Mouse (Mus musculus): ENCODE data around the gene Ube2o. TPM values are rescaled to one million over a fixed set of nuclear protein-coding genes. Genes with fewer than 3 reads are reported as not detected.

The Ube2o gene
- polyA plus RNA-seq, 1 experiment from 2014 or later: 17.1 TPM

GRCm38 (mm10) chr11:116530187-116531147 is 50.8 kb downstream of the Ube2o start, which contains the start of gene Sphk1:
Sphk1 (plus strand) TSS chr11:116530925.
- peaks cover 44% of the 10 kb centered on the region for H3K27me3 ChIP-seq (replicated peaks; ENCODE audit: control insufficient read depth, insufficient read depth, low read length)
- ATAC-seq: no peak
- 12% methylated on average over 11 of the region's 11 CpGs for WGBS

GRCm38 (mm10) chr11:116528636-116529320 is 52.5 kb downstream of the Ube2o start:
- Histone ChIP-seq H3K9me3 (ENCODE audit: control insufficient read depth, low read length) (no peaks in the 10 kb centered on the region), H3K9ac (replicated peaks; ENCODE audit: low read depth, low read length) (no peak overlapping the region), H3K36me3 (ENCODE audit: control insufficient read depth, insufficient read depth) (no peaks in the 10 kb centered on the region), H3K27ac (ENCODE audit: low read length) (no peak overlapping the region), H3K27me3 (replicated peaks; ENCODE audit: control insufficient read depth, insufficient read depth, low read length) (peaks cover 33% of the 10 kb centered on the region), H3K4me2 (ENCODE audit: low read length) (no peak overlapping the region), H3K4me3 (replicated peaks; ENCODE audit: low read length) (no peak overlapping the region), H3K4me1 (replicated peaks; ENCODE audit: control insufficient read depth, insufficient read depth, low read length) (peaks cover 40% of the 10 kb centered on the region)
- 67% methylated on average over 8 of the region's 8 CpGs for WGBS
- ATAC-seq: no peak

More at GRCm38 (mm10) chr11:116530187-116531147, 50.8 kb downstream of the Ube2o start, which contains the start of gene Sphk1:
- Histone ChIP-seq H3K9ac (replicated peaks; ENCODE audit: low read depth, low read length) (0 out of 2 replicates have a peak within 1 kb of the TSS, but pooled peaks have one; percentile 17), H3K27ac (ENCODE audit: low read length) (no peak within 1 kb of the TSS), H3K4me1 (replicated peaks; ENCODE audit: control insufficient read depth, insufficient read depth, low read length) (peaks cover 41% of the 10 kb centered on the region), H3K4me2 (ENCODE audit: low read length) (peak within 1 kb of the TSS; percentile 92), H3K9me3 (ENCODE audit: control insufficient read depth, low read length) (no peaks in the 10 kb centered on the region), H3K4me3 (replicated peaks; ENCODE audit: low read length) (peak within 1 kb of the TSS; percentile 49), H3K36me3 (ENCODE audit: control insufficient read depth, insufficient read depth) (no peaks in the 10 kb centered on the region)

GRCm38 (mm10) chr11:116523699-116524189 is 57.5 kb downstream of the Ube2o start:
- H3K36me3 ChIP-seq (ENCODE audit: control insufficient read depth, insufficient read depth): no peaks in the 10 kb centered on the region
- no peaks in the 10 kb centered on the region for H3K27me3 ChIP-seq (replicated peaks; ENCODE audit: control insufficient read depth, insufficient read depth, low read length)
- no peaks in the 10 kb centered on the region for H3K9me3 ChIP-seq (ENCODE audit: control insufficient read depth, low read length)
- peaks cover 10% of the 10 kb centered on the region for H3K4me1 ChIP-seq (replicated peaks; ENCODE audit: control insufficient read depth, insufficient read depth, low read length)
- H3K9ac ChIP-seq (replicated peaks; ENCODE audit: low read depth, low read length): no peak overlapping the region
- 35% methylated on average over 5 of the region's 5 CpGs for WGBS
- no peak overlapping the region for H3K4me2 ChIP-seq (ENCODE audit: low read length)
- H3K27ac ChIP-seq (ENCODE audit: low read length): no peak overlapping the region
- no peak for ATAC-seq
- H3K4me3 ChIP-seq (replicated peaks; ENCODE audit: low read length): no peak overlapping the region

DNA sequence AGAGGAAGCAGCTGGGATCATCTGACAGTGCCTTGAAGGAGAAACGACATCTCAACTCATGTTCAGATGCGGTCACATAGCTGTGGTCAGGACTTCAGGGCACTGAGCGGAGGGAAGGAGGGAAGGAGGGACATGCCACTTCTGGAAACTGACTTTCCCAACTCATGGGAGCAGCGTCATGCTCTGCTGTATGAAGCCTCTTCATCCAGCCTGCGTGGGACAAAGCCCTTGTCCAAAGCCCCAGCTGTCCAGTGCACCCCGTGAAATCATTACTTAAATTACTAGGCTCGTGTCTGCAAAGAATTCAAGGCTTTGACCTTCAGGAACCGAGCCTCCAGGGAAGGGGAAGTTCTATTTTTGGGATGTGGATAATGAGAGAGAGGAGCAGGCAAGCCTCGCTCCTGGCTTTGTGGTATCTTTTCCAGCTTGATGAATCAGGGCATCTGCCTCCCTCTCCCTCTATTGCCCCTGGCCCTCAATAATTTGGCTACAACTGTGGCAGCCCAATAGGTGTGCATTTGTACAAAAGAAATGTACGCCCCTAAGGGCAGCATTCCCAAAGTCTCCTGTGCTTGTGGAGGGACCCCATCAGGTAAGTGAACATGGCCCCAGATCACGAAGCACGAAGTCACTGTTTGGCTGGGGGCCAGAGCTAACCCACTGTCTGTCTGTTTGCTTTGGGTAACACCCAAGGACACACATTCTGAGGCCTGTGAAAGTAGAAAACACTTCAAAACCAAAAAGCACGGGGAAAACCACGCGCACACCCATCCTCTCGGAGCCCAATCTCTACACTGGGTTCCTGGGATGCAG is 58.2 kb downstream of the Ube2o start:
- Histone ChIP-seq H3K27ac (ENCODE audit: low read length) (no peak overlapping the region), H3K27me3 (replicated peaks; ENCODE audit: control insufficient read depth, insufficient read depth, low read length) (no peaks in the 10 kb centered on the region), H3K4me2 (ENCODE audit: low read length) (no peak overlapping the region), H3K4me1 (replicated peaks; ENCODE audit: control insufficient read depth, insufficient read depth, low read length) (peaks cover 10% of the 10 kb centered on the region), H3K36me3 (ENCODE audit: control insufficient read depth, insufficient read depth) (no peaks in the 10 kb centered on the region), H3K9me3 (ENCODE audit: control insufficient read depth, low read length) (no peaks in the 10 kb centered on the region), H3K4me3 (replicated peaks; ENCODE audit: low read length) (no peak overlapping the region), H3K9ac (replicated peaks; ENCODE audit: low read depth, low read length) (no peak overlapping the region)
- 60% methylated on average over 16 of the region's 16 CpGs for WGBS
- no peak for ATAC-seq

- H3K36me3 ChIP-seq (ENCODE audit: control insufficient read depth, insufficient read depth): no peaks in the 10 kb centered on the region
- no peak for ATAC-seq
- WGBS: 79% methylated on average over 3 of the region's 3 CpGs
Measured at GRCm38 (mm10) chr11:116522046-116522445, 59.2 kb downstream of the Ube2o start.

DNA sequence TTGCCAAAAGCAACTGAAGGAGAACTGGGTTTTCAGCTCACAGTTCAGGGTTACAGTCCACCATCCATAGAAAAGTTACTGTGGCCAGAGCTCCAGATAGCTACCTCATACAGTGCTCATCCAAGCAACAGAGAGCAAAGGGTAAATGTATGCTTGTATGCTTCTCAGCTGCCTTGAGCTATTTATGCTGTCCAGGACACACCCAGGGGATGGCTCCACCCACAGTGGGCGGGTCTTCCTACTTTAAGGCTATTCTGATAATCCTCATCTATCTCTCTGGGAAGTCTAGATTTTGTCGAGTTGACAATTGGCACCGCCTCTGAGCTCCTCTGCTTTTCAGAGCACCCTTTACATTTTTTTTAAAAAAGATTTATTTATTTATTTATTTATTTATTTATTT is 60.1 kb downstream of the Ube2o start:
- Histone ChIP-seq H3K9me3 (ENCODE audit: control insufficient read depth, low read length) (no peaks in the 10 kb centered on the region), H3K4me2 (ENCODE audit: low read length) (no peak overlapping the region), H3K4me3 (replicated peaks; ENCODE audit: low read length) (no peak overlapping the region), H3K36me3 (ENCODE audit: control insufficient read depth, insufficient read depth) (no peaks in the 10 kb centered on the region), H3K4me1 (replicated peaks; ENCODE audit: control insufficient read depth, insufficient read depth, low read length) (peaks cover 10% of the 10 kb centered on the region), H3K27ac (ENCODE audit: low read length) (no peak overlapping the region), H3K9ac (replicated peaks; ENCODE audit: low read depth, low read length) (no peak overlapping the region), H3K27me3 (replicated peaks; ENCODE audit: control insufficient read depth, insufficient read depth, low read length) (no peaks in the 10 kb centered on the region)
- WGBS: 58% methylated on average over 3 of the region's 3 CpGs
- ATAC-seq: no peak

More at GRCm38 (mm10) chr11:116522046-116522445, 59.2 kb downstream of the Ube2o start:
- H3K4me1 ChIP-seq (replicated peaks; ENCODE audit: control insufficient read depth, insufficient read depth, low read length): peaks cover 10% of the 10 kb centered on the region
- H3K27ac ChIP-seq (ENCODE audit: low read length): no peak overlapping the region
- no peaks in the 10 kb centered on the region for H3K27me3 ChIP-seq (replicated peaks; ENCODE audit: control insufficient read depth, insufficient read depth, low read length)
- no peaks in the 10 kb centered on the region for H3K9me3 ChIP-seq (ENCODE audit: control insufficient read depth, low read length)
- H3K9ac ChIP-seq (replicated peaks; ENCODE audit: low read depth, low read length): no peak overlapping the region
- no peak overlapping the region for H3K4me2 ChIP-seq (ENCODE audit: low read length)
- no peak overlapping the region for H3K4me3 ChIP-seq (replicated peaks; ENCODE audit: low read length)

GRCm38 (mm10) chr11:116518482-116518881 is 62.8 kb downstream of the Ube2o start:
- H3K4me1 ChIP-seq (replicated peaks; ENCODE audit: control insufficient read depth, insufficient read depth, low read length): peaks cover 10% of the 10 kb centered on the region
- WGBS: 75% methylated on average over 8 of the region's 8 CpGs
- ATAC-seq: no peak
- no peaks in the 10 kb centered on the region for H3K36me3 ChIP-seq (ENCODE audit: control insufficient read depth, insufficient read depth)
- H3K4me2 ChIP-seq (ENCODE audit: low read length): no peak overlapping the region
- H3K9ac ChIP-seq (replicated peaks; ENCODE audit: low read depth, low read length): no peak overlapping the region
- no peak overlapping the region for H3K27ac ChIP-seq (ENCODE audit: low read length)
- no peaks in the 10 kb centered on the region for H3K27me3 ChIP-seq (replicated peaks; ENCODE audit: control insufficient read depth, insufficient read depth, low read length)
- H3K9me3 ChIP-seq (ENCODE audit: control insufficient read depth, low read length): no peaks in the 10 kb centered on the region
- no peak overlapping the region for H3K4me3 ChIP-seq (replicated peaks; ENCODE audit: low read length)

GRCm38 (mm10) chr11:116515330-116516020 is 65.8 kb downstream of the Ube2o start:
- Histone ChIP-seq H3K9ac (replicated peaks; ENCODE audit: low read depth, low read length) (0 out of 2 replicates have a peak overlapping the region, but pooled peaks have one; percentile 9), H3K27ac (ENCODE audit: low read length) (no peak overlapping the region), H3K4me2 (ENCODE audit: low read length) (peak overlapping the region; percentile 9; the same call in 1 of the 2 replicates), H3K27me3 (replicated peaks; ENCODE audit: control insufficient read depth, insufficient read depth, low read length) (no peaks in the 10 kb centered on the region), H3K36me3 (ENCODE audit: control insufficient read depth, insufficient read depth) (no peaks in the 10 kb centered on the region), H3K9me3 (ENCODE audit: control insufficient read depth, low read length) (no peaks in the 10 kb centered on the region), H3K4me3 (replicated peaks; ENCODE audit: low read length) (no peak overlapping the region), H3K4me1 (replicated peaks; ENCODE audit: control insufficient read depth, insufficient read depth, low read length) (peaks cover 6% of the 10 kb centered on the region)
- 11% methylated on average over 24 of the region's 24 CpGs for WGBS
- ATAC-seq: no peak
